Mouse (Mus musculus): ENCODE results near the gene Il9r. TPM values are rescaled to one million over a fixed set of nuclear protein-coding genes. Genes with fewer than 3 reads are reported as not detected.

Gene Il9r
- polyA plus RNA-seq, 1 experiment from 2014 or later, result 0.05 TPM

- H3K4me2 ChIP-seq (ENCODE audit: low read depth, low read length), result no peak overlapping the region
- H3K9me3 ChIP-seq (ENCODE audit: low read length), result no peaks in the 10 kb centered on the region
- H3K27me3 ChIP-seq (ENCODE audit: insufficient read depth, low read length), result no peaks in the 10 kb centered on the region
- H3K27ac ChIP-seq (ENCODE audit: low read depth), result no peak overlapping the region
- 62% methylated on average over 14 of the region's 14 CpGs for WGBS (ENCODE audit: insufficient replicate concordance)
- no peak for TF ChIP-seq CTCF (IDR thresholded peaks at IDR 0.05; ENCODE audit: low read depth)
- TF ChIP-seq EP300 (IDR thresholded peaks at IDR 0.05; ENCODE audit: low read depth), result no peak
- H3K4me3 ChIP-seq (ENCODE audit: low read depth, low read length), result no peak overlapping the region
- H3K9ac ChIP-seq (replicated peaks), result no peak overlapping the region
- DNase-seq, result no peak
- no peaks in the 10 kb centered on the region for H3K36me3 ChIP-seq (replicated peaks; ENCODE audit: insufficient read depth, low read length)
- H3K4me1 ChIP-seq (ENCODE audit: insufficient read depth), result no peaks in the 10 kb centered on the region
- no peak for ATAC-seq
These were observed 1.7 kb downstream of the Il9r start for GRCm38 (mm10) chr11:32198256-32198955.

GRCm38 (mm10) chr11:32197766-32198165 lies 2.3 kb downstream of the Il9r start:
- H3K4me3 ChIP-seq (ENCODE audit: low read depth, low read length), result no peak overlapping the region
- DNase-seq, result no peak
- no peak for TF ChIP-seq CTCF (IDR thresholded peaks at IDR 0.05; ENCODE audit: low read depth)
- no peak for TF ChIP-seq EP300 (IDR thresholded peaks at IDR 0.05; ENCODE audit: low read depth)
- H3K9me3 ChIP-seq (ENCODE audit: low read length), result no peaks in the 10 kb centered on the region
- H3K4me1 ChIP-seq (ENCODE audit: insufficient read depth), result no peaks in the 10 kb centered on the region
- no peaks in the 10 kb centered on the region for H3K27me3 ChIP-seq (ENCODE audit: insufficient read depth, low read length)
- ATAC-seq, result no peak
- H3K27ac ChIP-seq (ENCODE audit: low read depth), result no peak overlapping the region
- H3K36me3 ChIP-seq (replicated peaks; ENCODE audit: insufficient read depth, low read length), result no peaks in the 10 kb centered on the region
- no peak overlapping the region for H3K4me2 ChIP-seq (ENCODE audit: low read depth, low read length)
- H3K9ac ChIP-seq (replicated peaks), result no peak overlapping the region
- 48% methylated on average over 3 of the region's 3 CpGs for WGBS (ENCODE audit: insufficient replicate concordance)

GRCm38 (mm10) chr11:32196727-32197126 lies 3.4 kb downstream of the Il9r start:
- H3K4me3 ChIP-seq (ENCODE audit: low read depth, low read length), result no peak overlapping the region
- ATAC-seq, result no peak
- WGBS (ENCODE audit: insufficient replicate concordance), result 57% methylated on average over 6 of the region's 6 CpGs
- H3K9ac ChIP-seq (replicated peaks), result no peak overlapping the region
- H3K4me2 ChIP-seq (ENCODE audit: low read depth, low read length), result no peak overlapping the region
- no peak for TF ChIP-seq CTCF (IDR thresholded peaks at IDR 0.05; ENCODE audit: low read depth)
- no peak for TF ChIP-seq EP300 (IDR thresholded peaks at IDR 0.05; ENCODE audit: low read depth)
- no peaks in the 10 kb centered on the region for H3K27me3 ChIP-seq (ENCODE audit: insufficient read depth, low read length)
- H3K4me1 ChIP-seq (ENCODE audit: insufficient read depth), result no peaks in the 10 kb centered on the region
- no peak overlapping the region for H3K27ac ChIP-seq (ENCODE audit: low read depth)
- no peaks in the 10 kb centered on the region for H3K9me3 ChIP-seq (ENCODE audit: low read length)
- no peaks in the 10 kb centered on the region for H3K36me3 ChIP-seq (replicated peaks; ENCODE audit: insufficient read depth, low read length)
- no peak for DNase-seq

- Histone ChIP-seq H3K27me3 (ENCODE audit: insufficient read depth, low read length) (no peaks in the 10 kb centered on the region), H3K9ac (replicated peaks) (no peak overlapping the region), H3K36me3 (replicated peaks; ENCODE audit: insufficient read depth, low read length) (no peaks in the 10 kb centered on the region), H3K4me1 (ENCODE audit: insufficient read depth) (no peaks in the 10 kb centered on the region), H3K4me2 (ENCODE audit: low read depth, low read length) (no peak overlapping the region), H3K27ac (ENCODE audit: low read depth) (no peak overlapping the region), H3K9me3 (ENCODE audit: low read length) (no peaks in the 10 kb centered on the region), H3K4me3 (ENCODE audit: low read depth, low read length) (no peak overlapping the region)
- no peak for TF ChIP-seq CTCF (IDR thresholded peaks at IDR 0.05; ENCODE audit: low read depth)
- no peak for TF ChIP-seq EP300 (IDR thresholded peaks at IDR 0.05; ENCODE audit: low read depth)
- no peak for ATAC-seq
- WGBS (ENCODE audit: insufficient replicate concordance), result 22% methylated on average over 11 of the region's 11 CpGs
- DNase-seq, result no peak
These were observed 4.1 kb downstream of the Il9r start for GRCm38 (mm10) chr11:32195867-32196540.

- no peak for ATAC-seq
These were observed 5.5 kb downstream of the Il9r start for GRCm38 (mm10) chr11:32194626-32195025.

GRCm38 (mm10) chr11:32194086-32194485 lies 6.0 kb downstream of the Il9r start:
- 70% methylated on average over 10 of the region's 10 CpGs for WGBS (ENCODE audit: insufficient replicate concordance)
- Histone ChIP-seq H3K27me3 (ENCODE audit: insufficient read depth, low read length) (no peaks in the 10 kb centered on the region), H3K36me3 (replicated peaks; ENCODE audit: insufficient read depth, low read length) (no peaks in the 10 kb centered on the region), H3K27ac (ENCODE audit: low read depth) (no peak overlapping the region), H3K9me3 (ENCODE audit: low read length) (no peaks in the 10 kb centered on the region), H3K4me3 (ENCODE audit: low read depth, low read length) (no peak overlapping the region), H3K4me2 (ENCODE audit: low read depth, low read length) (no peak overlapping the region), H3K9ac (replicated peaks) (no peak overlapping the region), H3K4me1 (ENCODE audit: insufficient read depth) (no peaks in the 10 kb centered on the region)
- no peak for TF ChIP-seq EP300 (IDR thresholded peaks at IDR 0.05; ENCODE audit: low read depth)
- no peak for TF ChIP-seq CTCF (IDR thresholded peaks at IDR 0.05; ENCODE audit: low read depth)
- no peak for DNase-seq
- no peak for ATAC-seq

More at GRCm38 (mm10) chr11:32194626-32195025, 5.5 kb downstream of the Il9r start:
- Histone ChIP-seq H3K36me3 (replicated peaks; ENCODE audit: insufficient read depth, low read length) (no peaks in the 10 kb centered on the region), H3K9ac (replicated peaks) (no peak overlapping the region), H3K9me3 (ENCODE audit: low read length) (no peaks in the 10 kb centered on the region), H3K4me1 (ENCODE audit: insufficient read depth) (no peaks in the 10 kb centered on the region), H3K27ac (ENCODE audit: low read depth) (no peak overlapping the region), H3K27me3 (ENCODE audit: insufficient read depth, low read length) (no peaks in the 10 kb centered on the region), H3K4me3 (ENCODE audit: low read depth, low read length) (no peak overlapping the region), H3K4me2 (ENCODE audit: low read depth, low read length) (no peak overlapping the region)
- DNase-seq, result no peak
- TF ChIP-seq EP300 (IDR thresholded peaks at IDR 0.05; ENCODE audit: low read depth) (no peak), CTCF (IDR thresholded peaks at IDR 0.05; ENCODE audit: low read depth) (no peak)
- WGBS (ENCODE audit: insufficient replicate concordance), result 83% methylated on average over 5 of the region's 5 CpGs

Data from liver, postnatal 0 days (tissue).